Mouse (Mus musculus): ENCODE data around the gene Lrig3. TPM values are rescaled to one million over a fixed set of nuclear protein-coding genes. Genes with fewer than 3 reads are reported as not detected.

The Lrig3 gene
- total and polyA plus RNA-seq, 2 experiments from 2014 or later, result 0.66 to 2.3 TPM

- Histone ChIP-seq H3K36me3 (replicated peaks; ENCODE audit: control insufficient read depth, insufficient read depth, low read length) (no peaks in the 10 kb centered on the region), H3K4me2 (ENCODE audit: low read depth, low read length) (no peak overlapping the region), H3K9ac (replicated peaks; ENCODE audit: low read depth, low read length) (no peak overlapping the region), H3K4me3 (ENCODE audit: low read depth, low read length) (no peak overlapping the region), H3K4me1 (ENCODE audit: control insufficient read depth, insufficient read depth) (no peaks in the 10 kb centered on the region), H3K9me3 (replicated peaks; ENCODE audit: control insufficient read depth, low read length) (no peaks in the 10 kb centered on the region), H3K27ac (ENCODE audit: low read depth) (no peak overlapping the region), H3K27me3 (ENCODE audit: control insufficient read depth, insufficient read depth, low read length) (no peaks in the 10 kb centered on the region)
- WGBS, result 73% methylated on average over 3 of the region's 3 CpGs
- no peak for ATAC-seq (ENCODE audit: insufficient read depth, low read depth)
- DNase-seq (ENCODE audit: low spot score), result no peak
- TF ChIP-seq EP300 (IDR thresholded peaks at IDR 0.05; ENCODE audit: low read depth), result no peak
- no peak for TF ChIP-seq CTCF (IDR thresholded peaks at IDR 0.05; ENCODE audit: low read depth)
Observed at GRCm38 (mm10) chr10:125929961-125930360, 36.0 kb upstream of the Lrig3 start.

GRCm38 (mm10) chr10:125933388-125933787, 32.6 kb upstream of the Lrig3 start:
- Histone ChIP-seq H3K27me3 (ENCODE audit: control insufficient read depth, insufficient read depth, low read length) (no peaks in the 10 kb centered on the region), H3K9ac (replicated peaks; ENCODE audit: low read depth, low read length) (no peak overlapping the region), H3K4me2 (ENCODE audit: low read depth, low read length) (no peak overlapping the region), H3K9me3 (replicated peaks; ENCODE audit: control insufficient read depth, low read length) (no peaks in the 10 kb centered on the region), H3K27ac (ENCODE audit: low read depth) (no peak overlapping the region), H3K36me3 (replicated peaks; ENCODE audit: control insufficient read depth, insufficient read depth, low read length) (no peaks in the 10 kb centered on the region), H3K4me1 (ENCODE audit: control insufficient read depth, insufficient read depth) (no peaks in the 10 kb centered on the region), H3K4me3 (ENCODE audit: low read depth, low read length) (no peak overlapping the region)
- WGBS, result 59% methylated on average over 6 of the region's 6 CpGs
- TF ChIP-seq EP300 (IDR thresholded peaks at IDR 0.05; ENCODE audit: low read depth), result no peak
- no peak for TF ChIP-seq CTCF (IDR thresholded peaks at IDR 0.05; ENCODE audit: low read depth)
- DNase-seq (ENCODE audit: low spot score) (no peak), ATAC-seq (ENCODE audit: insufficient read depth, low read depth) (no peak)

- DNase-seq (ENCODE audit: low spot score), result no peak
- WGBS, result 74% methylated on average over 3 of the region's 3 CpGs
- TF ChIP-seq CTCF (IDR thresholded peaks at IDR 0.05; ENCODE audit: low read depth) (no peak), EP300 (IDR thresholded peaks at IDR 0.05; ENCODE audit: low read depth) (no peak)
- Histone ChIP-seq H3K36me3 (replicated peaks; ENCODE audit: control insufficient read depth, insufficient read depth, low read length) (no peaks in the 10 kb centered on the region), H3K4me3 (ENCODE audit: low read depth, low read length) (no peak overlapping the region), H3K9me3 (replicated peaks; ENCODE audit: control insufficient read depth, low read length) (no peaks in the 10 kb centered on the region), H3K4me2 (ENCODE audit: low read depth, low read length) (no peak overlapping the region), H3K27ac (ENCODE audit: low read depth) (no peak overlapping the region), H3K27me3 (ENCODE audit: control insufficient read depth, insufficient read depth, low read length) (no peaks in the 10 kb centered on the region), H3K9ac (replicated peaks; ENCODE audit: low read depth, low read length) (no peak overlapping the region), H3K4me1 (ENCODE audit: control insufficient read depth, insufficient read depth) (no peaks in the 10 kb centered on the region)
- no peak for ATAC-seq (ENCODE audit: insufficient read depth, low read depth)
Observed at GRCm38 (mm10) chr10:125934095-125934494, 31.9 kb upstream of the Lrig3 start.

DNA sequence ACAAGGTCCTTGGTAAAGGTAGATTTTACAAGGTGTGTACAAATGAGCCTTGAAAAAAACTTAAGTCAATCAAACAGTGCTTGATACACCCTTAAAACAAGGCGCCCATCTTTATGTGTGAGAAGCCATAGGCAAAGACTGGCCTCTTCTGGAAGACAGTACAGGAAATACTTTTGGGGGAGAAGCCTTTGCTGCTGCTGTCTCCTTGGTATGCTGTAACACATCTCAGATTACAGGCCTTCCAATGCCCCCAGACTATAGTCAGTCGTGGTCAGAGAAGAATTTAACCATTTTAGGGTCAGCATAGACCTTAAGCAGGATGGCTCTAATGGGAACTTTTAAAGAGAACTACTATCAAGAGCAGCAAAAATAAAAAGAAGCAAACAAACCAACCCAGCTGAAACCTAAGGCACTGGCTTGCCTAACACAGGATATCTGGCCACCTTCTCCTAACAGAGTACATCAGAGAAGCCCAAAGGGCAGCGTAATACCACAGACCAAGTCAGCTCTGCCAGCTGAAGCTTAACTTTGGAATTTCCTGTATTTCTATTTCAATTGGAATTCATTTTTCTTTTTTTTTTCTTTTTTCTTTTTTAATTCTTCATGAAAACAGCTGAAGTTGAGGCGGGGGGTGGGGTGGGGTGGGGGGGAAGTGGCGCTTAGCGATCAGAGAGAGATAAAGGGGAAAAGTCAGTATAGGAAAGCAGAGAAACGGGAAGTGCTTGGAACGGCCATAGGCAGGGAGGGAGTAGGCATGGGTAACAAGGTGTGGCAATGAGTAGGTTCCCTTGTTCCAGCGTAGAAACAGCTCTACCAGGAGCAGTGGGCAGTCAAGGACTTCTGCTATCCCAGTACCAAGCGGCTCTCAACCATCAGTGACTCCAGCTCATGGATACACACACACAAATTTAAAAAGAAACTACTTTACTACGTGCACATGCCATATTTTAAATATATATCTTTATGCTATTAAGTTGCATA, 28.2 kb upstream of the Lrig3 start:
- WGBS, result 53% methylated on average over 11 of the region's 11 CpGs
- ATAC-seq (ENCODE audit: insufficient read depth, low read depth), result no peak

GRCm38 (mm10) chr10:125938528-125939402, 27.2 kb upstream of the Lrig3 start:
- TF ChIP-seq EP300 (IDR thresholded peaks at IDR 0.05; ENCODE audit: low read depth), result no peak
- TF ChIP-seq CTCF (IDR thresholded peaks at IDR 0.05; ENCODE audit: low read depth), result no peak
- no peak for DNase-seq (ENCODE audit: low spot score)
- WGBS, result 72% methylated on average over 12 of the region's 12 CpGs
- H3K9ac ChIP-seq (replicated peaks; ENCODE audit: low read depth, low read length), result no peak overlapping the region
- no peak for ATAC-seq (ENCODE audit: insufficient read depth, low read depth)
- H3K27ac ChIP-seq (ENCODE audit: low read depth), result no peak overlapping the region
- no peaks in the 10 kb centered on the region for H3K27me3 ChIP-seq (ENCODE audit: control insufficient read depth, insufficient read depth, low read length)
- H3K4me2 ChIP-seq (ENCODE audit: low read depth, low read length), result no peak overlapping the region
- H3K9me3 ChIP-seq (replicated peaks; ENCODE audit: control insufficient read depth, low read length), result no peaks in the 10 kb centered on the region
- no peaks in the 10 kb centered on the region for H3K36me3 ChIP-seq (replicated peaks; ENCODE audit: control insufficient read depth, insufficient read depth, low read length)
- no peak overlapping the region for H3K4me3 ChIP-seq (ENCODE audit: low read depth, low read length)
- no peaks in the 10 kb centered on the region for H3K4me1 ChIP-seq (ENCODE audit: control insufficient read depth, insufficient read depth)

More for the DNA sequence above, 28.2 kb upstream of the Lrig3 start:
- no peak overlapping the region for H3K9ac ChIP-seq (replicated peaks; ENCODE audit: low read depth, low read length)
- no peak for TF ChIP-seq EP300 (IDR thresholded peaks at IDR 0.05; ENCODE audit: low read depth)
- no peak for TF ChIP-seq CTCF (IDR thresholded peaks at IDR 0.05; ENCODE audit: low read depth)
- no peak overlapping the region for H3K4me3 ChIP-seq (ENCODE audit: low read depth, low read length)
- no peak for DNase-seq (ENCODE audit: low spot score)
- H3K4me2 ChIP-seq (ENCODE audit: low read depth, low read length), result no peak overlapping the region
- H3K9me3 ChIP-seq (replicated peaks; ENCODE audit: control insufficient read depth, low read length), result no peaks in the 10 kb centered on the region
- no peaks in the 10 kb centered on the region for H3K4me1 ChIP-seq (ENCODE audit: control insufficient read depth, insufficient read depth)
- H3K27ac ChIP-seq (ENCODE audit: low read depth), result no peak overlapping the region
- no peaks in the 10 kb centered on the region for H3K27me3 ChIP-seq (ENCODE audit: control insufficient read depth, insufficient read depth, low read length)
- H3K36me3 ChIP-seq (replicated peaks; ENCODE audit: control insufficient read depth, insufficient read depth, low read length), result no peaks in the 10 kb centered on the region
